Mouse (Mus musculus): ENCODE measurements around the gene Adarb2. TPM values are rescaled to one million over a fixed set of nuclear protein-coding genes. Genes with fewer than 3 reads are reported as not detected.

Gene Adarb2
- polyA plus RNA-seq, 2 experiments = 0.02 to 0.10 TPM

GRCm38 (mm10) chr13:8700981-8701380 is 498.3 kb downstream of the Adarb2 start:
- Histone ChIP-seq H3K4me2 (ENCODE audit: low read depth) (no peak overlapping the region), H3K9me3 (ENCODE audit: control insufficient read depth, low read length) (no peaks in the 10 kb centered on the region), H3K27me3 (ENCODE audit: control insufficient read depth, insufficient read depth, low read length) (no peaks in the 10 kb centered on the region), H3K4me1 (replicated peaks; ENCODE audit: control insufficient read depth in 2 of 2, insufficient read depth in 2 of 2, low read length in 1 of 2) (no peaks in the 10 kb centered on the region), H3K9ac (replicated peaks) (no peak overlapping the region), H3K27ac (no peak overlapping the region), H3K36me3 (replicated peaks; ENCODE audit: control insufficient read depth, insufficient read depth, low read depth) (no peaks in the 10 kb centered on the region), H3K4me3 (ENCODE audit: insufficient read depth in 1 of 2, low read depth in 2 of 2, low read length in 2 of 2) (no peak overlapping the region)
- 47% methylated on average over 4 of the region's 4 CpGs for WGBS (ENCODE audit: insufficient replicate concordance)
- TF ChIP-seq EP300 (IDR thresholded peaks at IDR 0.05; ENCODE audit: low read depth) (no peak), CTCF (IDR thresholded peaks at IDR 0.05; ENCODE audit: low read depth) (no peak)
- DNase-seq (ENCODE audit: low read depth in 3 of 3, low spot score in 3 of 3) (no peak), ATAC-seq (ENCODE audit: insufficient read depth) (no peak)

GRCm38 (mm10) chr13:8705296-8705695 is 502.6 kb downstream of the Adarb2 start:
- DNase-seq (ENCODE audit: low read depth in 3 of 3, low spot score in 3 of 3) (no peak), ATAC-seq (ENCODE audit: insufficient read depth) (no peak)
- TF ChIP-seq EP300 (IDR thresholded peaks at IDR 0.05; ENCODE audit: low read depth) = no peak
- TF ChIP-seq CTCF (IDR thresholded peaks at IDR 0.05; ENCODE audit: low read depth) = no peak

GRCm38 (mm10) chr13:8713377-8713776 is 510.7 kb downstream of the Adarb2 start:
- no peaks in the 10 kb centered on the region for H3K27me3 ChIP-seq (ENCODE audit: control insufficient read depth, insufficient read depth, low read length)
- no peaks in the 10 kb centered on the region for H3K36me3 ChIP-seq (replicated peaks; ENCODE audit: control insufficient read depth, insufficient read depth, low read depth)
- no peak for TF ChIP-seq CTCF (IDR thresholded peaks at IDR 0.05; ENCODE audit: low read depth)
- TF ChIP-seq EP300 (IDR thresholded peaks at IDR 0.05; ENCODE audit: low read depth) = no peak
- H3K4me2 ChIP-seq (ENCODE audit: low read depth) = no peak overlapping the region
- no peaks in the 10 kb centered on the region for H3K4me1 ChIP-seq (replicated peaks; ENCODE audit: control insufficient read depth in 2 of 2, insufficient read depth in 2 of 2, low read length in 1 of 2)
- DNase-seq (ENCODE audit: low read depth in 3 of 3, low spot score in 3 of 3) (no peak), ATAC-seq (ENCODE audit: insufficient read depth) (no peak)
- H3K9me3 ChIP-seq (ENCODE audit: control insufficient read depth, low read length) = no peaks in the 10 kb centered on the region
- H3K27ac ChIP-seq = no peak overlapping the region
- H3K9ac ChIP-seq (replicated peaks) = no peak overlapping the region
- H3K4me3 ChIP-seq (ENCODE audit: insufficient read depth in 1 of 2, low read depth in 2 of 2, low read length in 2 of 2) = no peak overlapping the region
- 23% methylated on average over 6 of the region's 6 CpGs for WGBS (ENCODE audit: insufficient replicate concordance)

More at GRCm38 (mm10) chr13:8705296-8705695, 502.6 kb downstream of the Adarb2 start:
- no peak overlapping the region for H3K4me3 ChIP-seq (ENCODE audit: insufficient read depth in 1 of 2, low read depth in 2 of 2, low read length in 2 of 2)
- H3K9ac ChIP-seq (replicated peaks) = no peak overlapping the region
- H3K4me2 ChIP-seq (ENCODE audit: low read depth) = no peak overlapping the region
- no peaks in the 10 kb centered on the region for H3K4me1 ChIP-seq (replicated peaks; ENCODE audit: control insufficient read depth in 2 of 2, insufficient read depth in 2 of 2, low read length in 1 of 2)
- no peaks in the 10 kb centered on the region for H3K36me3 ChIP-seq (replicated peaks; ENCODE audit: control insufficient read depth, insufficient read depth, low read depth)
- no peaks in the 10 kb centered on the region for H3K9me3 ChIP-seq (ENCODE audit: control insufficient read depth, low read length)
- WGBS (ENCODE audit: insufficient replicate concordance) = 55% methylated on average over 4 of the region's 4 CpGs
- H3K27me3 ChIP-seq (ENCODE audit: control insufficient read depth, insufficient read depth, low read length) = no peaks in the 10 kb centered on the region
- H3K27ac ChIP-seq = no peak overlapping the region

DNA sequence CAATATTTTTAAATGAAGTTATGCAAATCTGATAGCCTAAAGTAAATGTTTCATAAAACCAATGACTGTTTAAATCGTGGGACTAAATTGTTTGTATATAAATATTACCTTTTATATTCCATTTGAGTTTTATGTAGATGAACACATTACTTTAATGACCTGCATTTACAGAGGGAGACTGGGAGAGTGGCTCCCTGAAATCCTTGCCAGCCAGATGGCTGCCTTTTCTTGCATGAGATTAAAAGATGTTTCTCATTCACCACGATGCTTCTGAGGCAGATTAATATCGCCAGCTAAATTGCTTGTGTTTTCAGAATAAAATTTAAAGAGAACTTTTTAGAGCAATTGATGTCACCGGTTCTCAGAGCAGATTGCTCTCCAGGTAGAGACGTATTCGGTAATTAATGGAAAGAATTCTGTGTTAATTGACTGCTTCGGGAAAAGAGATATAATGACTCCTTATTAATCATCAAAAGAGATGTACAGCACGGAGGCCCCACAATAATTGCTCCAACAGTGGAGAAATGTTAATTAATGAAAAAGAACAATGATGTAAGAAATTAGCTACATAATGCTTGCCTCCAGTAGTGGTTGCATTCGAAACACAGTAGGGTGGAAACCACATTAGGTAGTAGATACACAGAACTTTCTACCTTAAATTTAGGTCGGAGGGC is 527.4 kb downstream of the Adarb2 start:
- no peak for DNase-seq (ENCODE audit: low read depth in 3 of 3, low spot score in 3 of 3)
- H3K27me3 ChIP-seq (ENCODE audit: control insufficient read depth, insufficient read depth, low read length) = no peaks in the 10 kb centered on the region
- H3K9me3 ChIP-seq (ENCODE audit: control insufficient read depth, low read length) = no peaks in the 10 kb centered on the region
- WGBS (ENCODE audit: insufficient replicate concordance) = 58% methylated on average over 10 of the region's 10 CpGs
- no peak for ATAC-seq (ENCODE audit: insufficient read depth)
- H3K4me3 ChIP-seq (ENCODE audit: insufficient read depth in 1 of 2, low read depth in 2 of 2, low read length in 2 of 2) = no peak overlapping the region
- no peak for TF ChIP-seq EP300 (IDR thresholded peaks at IDR 0.05; ENCODE audit: low read depth)
- no peak for TF ChIP-seq CTCF (IDR thresholded peaks at IDR 0.05; ENCODE audit: low read depth)
- H3K9ac ChIP-seq (replicated peaks) = no peak overlapping the region
- H3K4me2 ChIP-seq (ENCODE audit: low read depth) = no peak overlapping the region
- H3K4me1 ChIP-seq (replicated peaks; ENCODE audit: control insufficient read depth in 2 of 2, insufficient read depth in 2 of 2, low read length in 1 of 2) = no peaks in the 10 kb centered on the region
- no peak overlapping the region for H3K27ac ChIP-seq
- no peaks in the 10 kb centered on the region for H3K36me3 ChIP-seq (replicated peaks; ENCODE audit: control insufficient read depth, insufficient read depth, low read depth)

- Histone ChIP-seq H3K4me1 (replicated peaks; ENCODE audit: control insufficient read depth in 2 of 2, insufficient read depth in 2 of 2, low read length in 1 of 2) (no peaks in the 10 kb centered on the region), H3K4me3 (ENCODE audit: insufficient read depth in 1 of 2, low read depth in 2 of 2, low read length in 2 of 2) (no peak overlapping the region), H3K4me2 (ENCODE audit: low read depth) (no peak overlapping the region), H3K27me3 (ENCODE audit: control insufficient read depth, insufficient read depth, low read length) (no peaks in the 10 kb centered on the region), H3K36me3 (replicated peaks; ENCODE audit: control insufficient read depth, insufficient read depth, low read depth) (no peaks in the 10 kb centered on the region), H3K9me3 (ENCODE audit: control insufficient read depth, low read length) (no peaks in the 10 kb centered on the region), H3K9ac (replicated peaks) (no peak overlapping the region), H3K27ac (no peak overlapping the region)
- no peak for TF ChIP-seq CTCF (IDR thresholded peaks at IDR 0.05; ENCODE audit: low read depth)
- TF ChIP-seq EP300 (IDR thresholded peaks at IDR 0.05; ENCODE audit: low read depth) = no peak
- ATAC-seq (ENCODE audit: insufficient read depth) (no peak), DNase-seq (ENCODE audit: low read depth in 3 of 3, low spot score in 3 of 3) (no peak)
- WGBS (ENCODE audit: insufficient replicate concordance) = 37% methylated on average over 5 of the region's 5 CpGs
Observed at GRCm38 (mm10) chr13:8737139-8737865, 534.6 kb downstream of the Adarb2 start.
